Comparison of ENCODE assay signal across 8 mouse cellular contexts in the genomic region with DNA sequence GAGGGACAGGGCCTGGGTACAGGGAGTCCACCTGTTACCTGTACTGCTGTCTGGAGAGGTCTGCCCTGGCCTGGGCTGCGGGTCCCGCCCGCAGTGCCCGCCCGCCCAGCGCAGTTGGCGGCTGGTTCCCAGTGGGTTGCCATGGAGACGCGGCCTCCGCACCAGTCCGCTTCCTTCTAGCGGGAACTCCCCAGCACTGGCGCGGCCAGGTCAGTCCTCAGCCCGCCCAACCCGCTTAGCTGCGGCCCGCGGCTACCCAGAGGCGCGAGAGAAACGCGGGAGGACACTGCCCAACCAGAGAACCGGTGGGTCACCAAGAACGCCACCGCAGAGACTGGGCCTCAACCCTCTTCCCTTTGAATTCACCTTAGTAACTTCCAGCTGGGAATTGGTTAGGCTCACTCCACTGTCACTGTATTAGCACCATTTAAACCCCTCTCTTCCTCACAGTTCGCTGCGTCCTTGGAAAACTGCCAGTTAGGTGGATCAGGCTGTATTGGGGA. TPM values are rescaled to one million over a fixed set of nuclear protein-coding genes. Genes with fewer than 3 reads are reported as not detected.
DNase-seq lines count a peak whose midpoint lies in the region; ATAC-seq lines count a peak whose summit lies in the region.

A gene (minus strand): TSS at position 149 of the 503 bp plus-strand sequence.

- intact Hi-C loops in left cerebral cortex, postnatal 14 days (cut with DNase I), result no loop called here

- H3K36me3 ChIP-seq in forebrain, embryonic 14.5 days (ENCODE audit: control insufficient read depth, insufficient read depth, low read length), result no peaks in the 10 kb centered on the region
- H3K36me3 ChIP-seq in hindbrain, embryonic 16.5 days (ENCODE audit: control insufficient read depth, insufficient read depth, low read length), result no peaks in the 10 kb centered on the region

- WGBS in forebrain, embryonic 14.5 days, result under 1% methylated on average over 27 of the region's 28 CpGs
- WGBS in hindbrain, embryonic 16.5 days, result under 1% methylated on average over 28 of the region's 28 CpGs

- peak within 1 kb of the TSS; percentile 25 for H3K4me3 ChIP-seq in forebrain, embryonic 14.5 days (ENCODE audit: low read depth, low read length)
- H3K4me3 ChIP-seq in hindbrain, embryonic 16.5 days (ENCODE audit: low read length), result peak within 1 kb of the TSS; percentile 38

- H3K27ac ChIP-seq in forebrain, embryonic 14.5 days (ENCODE audit: low read depth, low read length), result no peak within 1 kb of the TSS
- H3K27ac ChIP-seq in hindbrain, embryonic 16.5 days (ENCODE audit: low read depth, low read length), result no peak within 1 kb of the TSS

- peaks cover 6% of the 10 kb centered on the region; the same call in 1 of the 2 replicates for H3K4me1 ChIP-seq in forebrain, embryonic 14.5 days (ENCODE audit: control insufficient read depth, insufficient read depth, low read length)
- H3K4me1 ChIP-seq in hindbrain, embryonic 16.5 days (ENCODE audit: control insufficient read depth, insufficient read depth, low read depth, low read length), result peaks cover 8% of the 10 kb centered on the region

- peak; percentile 89 for ATAC-seq in forebrain, embryonic 14.5 days
- peak; percentile 92 for ATAC-seq in hindbrain, embryonic 16.5 days

- H3K4me2 ChIP-seq in forebrain, embryonic 14.5 days (ENCODE audit: low read length), result peak within 1 kb of the TSS; percentile 67
- peak within 1 kb of the TSS; percentile 68 for H3K4me2 ChIP-seq in hindbrain, embryonic 16.5 days (ENCODE audit: low read length)

- DNase-seq in urinary bladder, postnatal 25 days (ENCODE audit: low spot score), result peak; percentile 7
- DNase-seq in urinary bladder, postnatal 10 days (ENCODE audit: low spot score), result no peak
- DNase-seq in forebrain, embryonic 14.5 days (ENCODE audit: low spot score), result peak; percentile 60
- DNase-seq in left cerebral cortex, postnatal 14 days (ENCODE audit: low spot score in 2 of 2), result peak; percentile 40 to 56
- DNase-seq in lung, postnatal 4 days, result peak; percentile 45 to 60
- DNase-seq in right cerebral cortex, postnatal 25 days, result peak; percentile 23
- no peak for DNase-seq in thymus, postnatal 25 days

- peak within 1 kb of the TSS; percentile 48 for H3K9ac ChIP-seq in forebrain, embryonic 14.5 days (ENCODE audit: low read length)
- H3K9ac ChIP-seq in hindbrain, embryonic 16.5 days (ENCODE audit: low read depth, low read length), result peak within 1 kb of the TSS; percentile 60

- H3K9me3 ChIP-seq in forebrain, embryonic 14.5 days (replicated peaks; ENCODE audit: control insufficient read depth, low read length), result no peaks in the 10 kb centered on the region
- H3K9me3 ChIP-seq in hindbrain, embryonic 16.5 days (ENCODE audit: control insufficient read depth, low read length), result no peaks in the 10 kb centered on the region

- no peaks in the 10 kb centered on the region for H3K27me3 ChIP-seq in forebrain, embryonic 14.5 days (replicated peaks; ENCODE audit: control insufficient read depth, insufficient read depth, low read length)
- H3K27me3 ChIP-seq in hindbrain, embryonic 16.5 days (replicated peaks; ENCODE audit: control insufficient read depth, insufficient read depth, low read length), result no peaks in the 10 kb centered on the region

RNA-seq across cellular contexts. Expression of the gene that starts here (rescaled TPM):
- 2.0 and 2.2 TPM in 2 replicates for polyA plus RNA-seq in forebrain, embryonic 14.5 days (2014; fragmentation: Nextera tagmentation; extraction: Ambion mirVana)
- 1.8 and 1.9 TPM in 2 replicates for polyA plus RNA-seq in hindbrain, embryonic 16.5 days (2015; fragmentation: Nextera tagmentation; extraction: Ambion mirVana)
- under 1 TPM; 0.35 to 0.68 TPM for total RNA-seq in left cerebral cortex, postnatal 14 days (2021)

Comparison
In these comparisons a context has a peak if more than half of its experiments do, and no peak if none do; other contexts are left out.
1. DNase-seq: peak in urinary bladder, postnatal 25 days (single experiment), forebrain, embryonic 14.5 days (single experiment), lung, postnatal 4 days (2 of 2) and right cerebral cortex, postnatal 25 days (single experiment); none in urinary bladder, postnatal 10 days (single experiment) and thymus, postnatal 25 days (single experiment).
2. Peak in DNase-seq in left cerebral cortex, postnatal 14 days; RNA of the gene not detected or under 1 TPM.